Mouse (Mus musculus) lung, embryonic 16.5 days (tissue): ENCODE data around the gene Il9. TPM values are rescaled to one million over a fixed set of nuclear protein-coding genes. Genes with fewer than 3 reads are reported as not detected.

Experiments used
- ATAC-seq: fragments of 200-750 bp; cut with Nextera tagmentation; 2 replicates; pipeline ENCODE4 v1.8.0; 2017; ENCODE audit warnings: low read depth, mild to moderate bottlenecking, moderate library complexity
- H3K27ac ChIP-seq: fragments of 300-500 bp; sonication (generic); 2 replicates; pipeline ENCODE4 v1.5.1; 2014; ENCODE audit warnings: mild to moderate bottlenecking, control low read depth, low read length
- H3K27me3 ChIP-seq: fragments of 300-500 bp; sonication (generic); 2 replicates; pipeline ENCODE4 v1.6.1; 2014; ENCODE audit warnings: low read depth, low read length, mixed read lengths; ENCODE audit not compliant: control insufficient read depth, insufficient read depth
- H3K36me3 ChIP-seq: fragments of 300-500 bp; sonication (generic); 2 replicates; pipeline ENCODE4 v1.6.1; 2014; ENCODE audit warnings: low read length; ENCODE audit not compliant: control insufficient read depth, insufficient read depth
- H3K4me1 ChIP-seq: fragments of 300-500 bp; sonication (generic); replicated peaks from 2 replicates; pipeline ENCODE4 v1.6.1; 2014; ENCODE audit warnings: low read length, mixed read lengths; ENCODE audit not compliant: control insufficient read depth, insufficient read depth
- H3K4me2 ChIP-seq: fragments of 300-500 bp; sonication (generic); 2 replicates; pipeline ENCODE4 v1.6.1; 2014; ENCODE audit warnings: low read depth, low read length, control low read depth
- H3K4me3 ChIP-seq: fragments of 300-500 bp; sonication (generic); 2 replicates; pipeline ENCODE4 v1.5.1; 2014; ENCODE audit warnings: mild to moderate bottlenecking, low read length, control low read depth
- H3K9ac ChIP-seq: fragments of 300-500 bp; sonication (generic); 2 replicates; pipeline ENCODE4 v1.6.1; 2014; ENCODE audit warnings: low read length, control low read depth
- H3K9me3 ChIP-seq: fragments of 300-500 bp; sonication (generic); 2 replicates; pipeline ENCODE4 v1.6.1; 2016; ENCODE audit warnings: low read length; ENCODE audit not compliant: control insufficient read depth
- WGBS: fragments of 180-500 bp; shearing (Covaris S2); extraction: QIAGEN DNeasy Blood & Tissue Kit; methylation state at CpG from one replicate; pipeline ENCODE4 v1.1.7; 2014; 5-methylcytosine and 5-hydroxymethylcytosine counted together
- polyA plus RNA-seq: library from polyadenylated mRNA; unstranded; fragments of >200 nt; fragmentation: Nextera tagmentation; extraction: Ambion mirVana; gene quantifications from 2 replicates; pipeline ENCODE4 v1.2.1, GENCODE M21; 2015

Il9 gene
- polyA plus RNA-seq, 1 experiment from 2014 or later: not detected

DNA sequence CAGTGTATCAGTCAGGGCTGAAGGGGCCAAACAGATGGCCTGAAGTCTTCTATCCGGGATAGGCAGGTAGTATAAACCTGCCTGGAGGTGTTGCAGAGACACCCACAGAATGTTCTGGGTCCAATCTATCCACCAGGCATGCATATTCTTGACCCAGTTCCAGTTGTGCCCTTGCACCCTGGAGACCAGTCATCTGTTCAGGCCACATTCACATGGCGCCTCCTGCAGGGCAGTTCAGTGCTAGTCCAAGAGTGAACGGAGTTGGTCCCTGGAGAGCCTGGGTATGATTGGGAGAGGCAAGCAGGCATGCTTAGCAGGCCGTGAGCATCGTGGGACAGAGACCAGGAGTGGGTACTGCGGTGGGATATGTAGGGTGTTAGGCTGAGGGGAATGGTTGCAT lies 4.0 kb downstream of the Il9 start:
- no peak overlapping the region for H3K4me2 ChIP-seq
- H3K27me3 ChIP-seq: no peaks in the 10 kb centered on the region
- ATAC-seq: no peak
- H3K27ac ChIP-seq: no peak overlapping the region
- H3K9ac ChIP-seq: no peak overlapping the region
- H3K4me1 ChIP-seq: peaks cover 4% of the 10 kb centered on the region
- H3K9me3 ChIP-seq: no peaks in the 10 kb centered on the region
- H3K4me3 ChIP-seq: no peak overlapping the region
- H3K36me3 ChIP-seq: no peaks in the 10 kb centered on the region
- WGBS: 74% methylated on average over 6 of the region's 6 CpGs

DNA sequence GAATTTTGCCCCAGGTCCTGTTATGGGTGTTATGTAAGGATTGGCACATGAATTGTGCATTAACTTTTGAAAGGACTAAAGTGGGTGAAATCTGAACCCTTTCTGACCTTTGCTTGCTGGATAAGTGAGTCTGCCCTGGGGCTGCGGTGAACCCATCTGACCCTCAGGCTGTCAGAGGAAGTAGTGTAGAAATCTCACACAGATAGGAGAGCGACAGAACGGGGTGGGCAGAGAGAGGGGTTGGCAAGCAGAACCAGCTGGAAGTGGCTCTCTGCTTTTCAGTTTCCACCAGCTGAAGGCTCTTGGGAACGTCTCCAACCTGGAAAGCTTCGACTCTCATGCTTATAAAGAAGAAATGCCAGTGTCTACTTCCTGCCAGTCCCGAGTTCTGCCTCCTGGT lies 4.8 kb downstream of the Il9 start:
- no peak overlapping the region for H3K27ac ChIP-seq
- H3K4me3 ChIP-seq: no peak overlapping the region
- ATAC-seq: no peak
- no peaks in the 10 kb centered on the region for H3K9me3 ChIP-seq
- no peak overlapping the region for H3K4me2 ChIP-seq
- H3K9ac ChIP-seq: no peak overlapping the region
- peaks cover 4% of the 10 kb centered on the region for H3K4me1 ChIP-seq
- WGBS: 6% methylated on average over 6 of the region's 6 CpGs
- H3K27me3 ChIP-seq: no peaks in the 10 kb centered on the region
- no peaks in the 10 kb centered on the region for H3K36me3 ChIP-seq

DNA sequence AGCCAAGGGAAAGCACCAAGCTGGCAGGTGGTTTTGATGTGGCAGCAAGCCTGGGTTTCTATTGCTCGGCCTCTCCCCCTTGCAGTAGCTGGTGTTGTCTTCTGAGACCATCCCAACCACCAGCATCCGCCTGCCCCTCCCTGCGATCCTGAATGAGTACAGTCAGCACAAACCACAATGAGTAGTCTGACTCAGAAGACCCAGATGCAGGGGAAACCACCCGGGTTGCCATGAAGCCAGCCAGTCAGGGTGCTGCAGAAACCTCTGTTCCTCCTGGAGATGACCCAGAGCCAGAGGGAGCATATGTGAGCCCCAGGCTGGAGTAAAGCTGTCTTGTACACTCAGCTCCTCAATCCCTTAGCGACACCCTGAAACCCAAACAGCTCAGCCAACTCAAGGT lies 5.3 kb downstream of the Il9 start:
- 47% methylated on average over 5 of the region's 5 CpGs for WGBS
- Histone ChIP-seq H3K27me3 (no peaks in the 10 kb centered on the region), H3K9ac (no peak overlapping the region), H3K4me2 (no peak overlapping the region), H3K4me3 (no peak overlapping the region), H3K9me3 (no peaks in the 10 kb centered on the region), H3K36me3 (no peaks in the 10 kb centered on the region), H3K4me1 (peaks cover 4% of the 10 kb centered on the region), H3K27ac (no peak overlapping the region)
- no peak for ATAC-seq

DNA sequence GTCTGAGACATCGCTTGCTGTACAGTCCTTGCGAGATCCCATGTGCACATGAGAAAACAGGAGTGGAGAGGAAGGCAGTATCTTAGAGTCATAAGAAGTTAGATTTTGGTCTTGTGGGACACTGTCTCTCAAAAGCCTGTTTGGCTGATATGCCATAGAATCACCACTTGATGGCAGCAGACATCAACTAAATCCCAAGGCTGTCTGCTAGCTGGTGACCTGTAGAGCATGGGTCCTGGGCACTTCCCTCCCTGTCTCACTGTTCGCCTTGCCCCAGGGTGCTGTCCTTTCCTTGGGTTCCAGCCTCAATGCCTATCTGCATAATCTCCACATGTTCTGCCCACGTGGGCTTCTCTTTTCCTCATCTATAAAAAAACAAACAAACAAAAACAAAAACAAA lies 6.7 kb downstream of the Il9 start:
- no peaks in the 10 kb centered on the region for H3K27me3 ChIP-seq
- no peaks in the 10 kb centered on the region for H3K36me3 ChIP-seq
- no peak overlapping the region for H3K27ac ChIP-seq
- H3K4me3 ChIP-seq: no peak overlapping the region
- 24% methylated on average over 4 of the region's 4 CpGs for WGBS
- peaks cover 7% of the 10 kb centered on the region for H3K4me1 ChIP-seq
- no peaks in the 10 kb centered on the region for H3K9me3 ChIP-seq
- 0 out of 2 replicates have a peak overlapping the region, but pooled peaks have one; percentile 26 for H3K9ac ChIP-seq
- peak; percentile 36; the same call in 1 of the 2 replicates for ATAC-seq
- peak overlapping the region; percentile 36; the same call in 1 of the 2 replicates for H3K4me2 ChIP-seq

DNA sequence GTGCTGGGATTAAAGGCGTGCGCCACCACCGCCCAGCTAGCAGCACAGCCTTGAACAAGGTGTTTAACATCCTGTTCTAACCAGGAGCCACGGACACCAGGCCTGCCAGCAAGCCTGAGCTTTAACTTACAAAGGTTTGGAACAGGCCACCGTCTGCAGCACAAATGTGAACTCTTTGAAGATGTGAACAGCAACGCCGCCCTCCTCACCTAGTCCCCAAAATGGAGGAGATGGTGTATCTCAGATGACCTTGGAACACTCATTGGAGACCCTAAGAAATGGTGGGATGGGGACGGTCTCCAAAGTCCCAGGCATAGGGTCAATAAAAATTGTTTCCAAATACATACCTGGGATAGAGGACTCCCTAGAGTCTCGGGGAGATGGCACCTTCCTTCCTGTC lies 9.4 kb downstream of the Il9 start:
- H3K9me3 ChIP-seq: no peaks in the 10 kb centered on the region
- no peak for ATAC-seq
- H3K4me1 ChIP-seq: peaks cover 7% of the 10 kb centered on the region
- no peak overlapping the region for H3K9ac ChIP-seq
- H3K36me3 ChIP-seq: no peaks in the 10 kb centered on the region
- WGBS: 89% methylated on average over 9 of the region's 9 CpGs
- H3K4me2 ChIP-seq: no peak overlapping the region
- H3K27me3 ChIP-seq: no peaks in the 10 kb centered on the region
- H3K4me3 ChIP-seq: no peak overlapping the region
- no peak overlapping the region for H3K27ac ChIP-seq

DNA sequence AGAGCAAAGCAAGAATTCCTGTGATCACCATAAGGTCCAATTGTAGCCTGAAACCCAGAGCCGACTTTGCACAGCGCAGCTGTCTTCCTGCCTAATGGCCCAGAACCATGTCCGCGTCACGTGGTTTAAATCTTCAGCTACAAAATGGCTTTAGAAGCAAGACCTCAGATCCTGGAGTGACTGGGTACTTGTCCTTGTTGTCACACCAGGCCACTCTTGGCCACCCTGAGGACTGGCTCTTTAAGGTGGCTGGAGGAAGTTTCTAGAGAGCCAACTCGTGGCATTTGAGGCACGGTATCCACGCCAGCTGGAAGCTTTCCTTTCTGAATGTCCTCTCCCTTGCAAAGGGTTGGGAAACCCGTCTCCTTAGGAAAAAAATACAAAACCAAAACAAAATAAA lies 10.1 kb downstream of the Il9 start:
- no peak overlapping the region for H3K4me2 ChIP-seq
- peaks cover 3% of the 10 kb centered on the region; the same call in 1 of the 2 replicates for H3K4me1 ChIP-seq
- no peak overlapping the region for H3K9ac ChIP-seq
- H3K27ac ChIP-seq: no peak overlapping the region
- WGBS: 56% methylated on average over 9 of the region's 9 CpGs
- no peaks in the 10 kb centered on the region for H3K9me3 ChIP-seq
- H3K4me3 ChIP-seq: no peak overlapping the region
- H3K27me3 ChIP-seq: no peaks in the 10 kb centered on the region
- no peaks in the 10 kb centered on the region for H3K36me3 ChIP-seq
- ATAC-seq: peak; percentile 32; the same call in 1 of the 2 replicates

DNA sequence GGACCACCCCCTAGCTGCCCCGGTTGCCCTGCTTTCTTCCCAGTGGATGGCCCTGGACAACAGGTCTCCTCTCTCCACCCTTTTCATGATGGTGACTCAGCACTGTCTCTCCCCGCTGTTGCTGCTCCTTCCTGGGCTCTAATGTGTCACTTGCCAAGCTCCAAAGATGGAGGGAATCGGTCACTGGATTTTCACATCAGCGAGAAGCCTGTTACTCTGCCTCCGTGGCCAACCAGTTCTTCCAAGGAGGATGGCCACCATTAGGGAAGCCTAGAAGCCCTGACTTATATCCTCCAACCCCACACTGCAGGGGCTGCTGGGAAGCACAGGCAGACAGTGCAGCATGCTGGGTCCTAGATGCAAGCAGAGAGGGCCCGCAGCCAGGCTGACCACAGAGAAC lies 10.8 kb downstream of the Il9 start:
- H3K4me3 ChIP-seq: no peak overlapping the region
- no peak for ATAC-seq
- no peak overlapping the region for H3K9ac ChIP-seq
- H3K9me3 ChIP-seq: no peaks in the 10 kb centered on the region
- 77% methylated on average over 6 of the region's 6 CpGs for WGBS
- H3K27me3 ChIP-seq: no peaks in the 10 kb centered on the region
- H3K36me3 ChIP-seq: no peaks in the 10 kb centered on the region
- peaks cover 3% of the 10 kb centered on the region; the same call in 1 of the 2 replicates for H3K4me1 ChIP-seq
- no peak overlapping the region for H3K4me2 ChIP-seq
- H3K27ac ChIP-seq: no peak overlapping the region

DNA sequence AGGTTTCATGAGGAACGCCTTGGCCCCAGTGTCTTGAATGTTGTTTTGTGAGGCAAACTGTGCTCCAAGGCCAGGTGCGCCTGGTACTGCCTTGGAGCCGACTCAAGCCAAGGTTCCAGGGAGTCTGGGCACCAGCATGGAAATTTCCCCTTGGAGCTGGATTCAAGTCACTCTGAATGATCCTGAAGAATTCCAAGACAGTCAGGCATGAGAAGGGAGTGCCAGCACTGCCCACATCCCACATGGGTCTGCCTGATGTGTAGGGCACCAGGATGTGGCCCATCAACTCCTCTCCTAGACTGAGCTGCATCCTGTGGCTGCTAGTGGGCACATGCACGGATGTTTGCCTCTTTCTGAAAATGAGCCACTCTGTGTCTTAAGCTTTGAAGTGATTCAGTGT lies 13.5 kb downstream of the Il9 start:
- Histone ChIP-seq H3K36me3 (no peaks in the 10 kb centered on the region), H3K9me3 (no peaks in the 10 kb centered on the region), H3K4me2 (no peak overlapping the region), H3K27ac (no peak overlapping the region), H3K4me1 (peaks cover 3% of the 10 kb centered on the region; the same call in 1 of the 2 replicates), H3K4me3 (no peak overlapping the region), H3K27me3 (no peaks in the 10 kb centered on the region), H3K9ac (no peak overlapping the region)
- ATAC-seq: no peak
- 86% methylated on average over 4 of the region's 4 CpGs for WGBS

DNA sequence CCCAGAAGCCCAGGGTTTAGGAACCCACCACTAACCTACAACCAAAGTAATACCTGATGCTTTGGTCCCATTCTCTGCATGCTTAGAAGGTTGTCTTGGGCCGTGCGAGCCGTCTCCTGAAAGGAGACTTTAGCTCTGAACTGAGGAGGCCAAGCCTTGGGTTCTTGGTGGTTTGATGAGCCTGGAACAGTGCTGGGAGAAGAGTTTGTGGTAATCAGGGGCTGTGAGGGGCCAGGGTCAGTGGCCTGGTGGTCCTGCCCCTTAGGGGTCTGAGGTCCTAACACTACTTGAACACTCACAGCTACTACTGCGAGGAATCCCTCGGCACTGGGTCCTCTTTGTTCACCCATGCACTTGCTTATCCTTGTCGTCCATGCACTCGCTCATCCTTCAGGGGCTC lies 14.3 kb downstream of the Il9 start:
- no peak overlapping the region for H3K9ac ChIP-seq
- H3K27ac ChIP-seq: no peak overlapping the region
- H3K27me3 ChIP-seq: no peaks in the 10 kb centered on the region
- H3K4me1 ChIP-seq: peaks cover 3% of the 10 kb centered on the region; the same call in 1 of the 2 replicates
- no peaks in the 10 kb centered on the region for H3K36me3 ChIP-seq
- H3K4me2 ChIP-seq: no peak overlapping the region
- H3K9me3 ChIP-seq: no peaks in the 10 kb centered on the region
- no peak overlapping the region for H3K4me3 ChIP-seq
- 91% methylated on average over 7 of the region's 7 CpGs for WGBS
- no peak for ATAC-seq

DNA sequence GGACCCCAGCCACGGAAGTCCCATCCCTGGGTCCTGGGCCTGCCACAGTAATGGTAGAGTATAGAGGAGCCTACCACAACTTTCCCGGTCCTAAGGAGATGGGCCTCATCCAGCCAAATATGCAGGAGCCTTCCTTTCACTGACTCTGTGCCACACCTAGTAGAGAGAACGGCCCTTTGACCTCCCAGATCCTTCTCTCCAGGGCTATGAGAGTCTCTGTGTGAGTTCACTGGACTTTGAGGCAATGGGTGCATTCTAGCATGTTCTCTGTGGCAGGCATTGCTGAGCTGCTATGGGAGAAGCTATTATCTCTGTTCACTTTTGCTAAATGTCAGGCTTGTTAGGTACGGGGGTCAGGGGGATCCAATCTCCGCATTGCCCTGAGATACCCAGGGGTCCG lies 18.3 kb downstream of the Il9 start:
- WGBS: 79% methylated on average over 6 of the region's 6 CpGs
- no peak for ATAC-seq
- Histone ChIP-seq H3K4me2 (no peak overlapping the region), H3K36me3 (no peaks in the 10 kb centered on the region), H3K4me1 (no peaks in the 10 kb centered on the region), H3K9ac (no peak overlapping the region), H3K27ac (no peak overlapping the region), H3K27me3 (no peaks in the 10 kb centered on the region), H3K9me3 (no peaks in the 10 kb centered on the region), H3K4me3 (no peak overlapping the region)
